Mouse (Mus musculus) layer of hippocampus, postnatal 25 days (tissue): ENCODE measurements around the gene Erg. TPM values are rescaled to one million over a fixed set of nuclear protein-coding genes. Genes with fewer than 3 reads are reported as not detected.

ENCODE experiments used
- DNase-seq, 2 experiments: peaks; one replicate each; pipeline ENCODE4 v3.0.0; 2022; ENCODE audit warnings: mixed read lengths in 2 of 2, low spot score in 1 of 2; ENCODE audit errors: extremely low spot score in 1 of 2
- total RNA-seq, 2 experiments: library from RNA; stranded (reverse); gene quantifications; 2 replicates each; pipeline ENCODE4 v1.2.3; 2021

Erg gene
- total RNA-seq, 2 experiments from 2014 or later = 4.4 to 5.0 TPM

DNA sequence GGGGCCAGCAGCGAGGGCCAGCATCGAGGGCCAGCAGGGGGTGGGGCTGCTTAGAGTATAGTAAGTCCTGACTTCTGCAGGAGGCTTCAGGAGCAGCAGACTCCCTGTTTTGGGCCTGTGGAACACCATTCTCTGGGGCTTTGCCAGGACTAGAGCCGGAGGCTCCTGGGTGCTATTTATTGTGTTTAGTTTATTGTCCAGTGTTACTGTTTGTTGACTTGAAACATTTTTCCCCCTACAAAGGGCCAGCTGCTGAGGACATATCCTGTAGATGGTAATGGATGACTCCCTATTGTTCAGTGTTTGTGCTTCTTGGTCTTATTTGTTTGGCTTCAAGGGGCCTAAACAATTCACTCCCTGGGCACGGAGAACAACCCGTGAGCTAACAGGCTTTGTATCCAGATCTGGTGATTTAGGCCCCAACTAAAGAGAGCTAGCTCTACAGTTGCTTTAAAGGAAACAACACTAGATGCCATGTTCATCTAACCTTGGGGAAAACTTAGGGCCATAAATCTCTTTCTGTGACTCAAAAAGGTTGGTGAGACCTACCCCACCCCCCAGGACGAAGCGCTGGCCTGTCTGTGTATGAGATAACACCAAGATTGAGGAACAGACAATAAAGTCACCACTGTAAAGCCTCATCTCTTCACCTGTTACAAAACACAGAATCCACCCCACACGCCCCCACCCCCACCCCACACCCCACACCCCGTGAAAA is 137.6 kb downstream of the Erg start:
- DNase-seq = no peak

DNA sequence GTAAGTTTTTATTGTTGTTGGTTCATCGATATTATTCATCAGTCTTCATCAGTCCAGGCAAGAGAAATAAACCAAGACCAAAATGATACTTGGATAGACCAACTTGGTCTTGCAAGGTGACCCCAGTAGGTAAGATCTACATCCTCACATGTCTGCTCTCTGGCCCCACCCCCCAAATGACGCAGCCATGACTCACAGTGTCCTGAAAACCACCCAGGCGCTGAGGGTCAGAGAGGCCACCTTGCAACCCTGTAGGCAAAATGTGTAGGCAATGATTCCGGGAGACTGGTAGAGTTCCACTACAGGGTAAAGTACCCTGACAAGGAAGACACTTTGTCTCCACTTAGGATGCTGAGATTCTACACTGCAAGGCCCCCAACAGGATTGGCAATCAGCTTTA is 138.5 kb downstream of the Erg start:
- no peak for DNase-seq

DNA sequence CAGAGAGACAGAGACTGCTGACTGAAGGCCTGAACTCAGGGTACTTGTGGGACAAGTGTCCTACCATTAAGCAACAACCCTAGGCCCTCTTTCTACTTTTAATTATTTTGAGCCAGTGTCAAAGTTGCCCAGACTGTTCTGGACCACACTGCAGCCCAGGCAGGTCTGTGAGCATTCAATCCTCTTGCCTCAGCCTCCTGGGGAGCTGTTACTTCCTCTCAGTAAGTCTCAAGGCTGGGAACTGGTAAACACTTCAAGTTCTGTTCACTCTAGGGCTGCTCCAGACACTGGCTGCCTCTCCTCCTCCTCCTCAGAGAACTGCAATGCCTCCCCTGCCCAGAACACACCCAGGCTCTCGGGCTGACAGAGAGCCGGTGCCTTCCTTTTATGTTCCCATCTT is 140.0 kb downstream of the Erg start:
- DNase-seq = no peak

DNA sequence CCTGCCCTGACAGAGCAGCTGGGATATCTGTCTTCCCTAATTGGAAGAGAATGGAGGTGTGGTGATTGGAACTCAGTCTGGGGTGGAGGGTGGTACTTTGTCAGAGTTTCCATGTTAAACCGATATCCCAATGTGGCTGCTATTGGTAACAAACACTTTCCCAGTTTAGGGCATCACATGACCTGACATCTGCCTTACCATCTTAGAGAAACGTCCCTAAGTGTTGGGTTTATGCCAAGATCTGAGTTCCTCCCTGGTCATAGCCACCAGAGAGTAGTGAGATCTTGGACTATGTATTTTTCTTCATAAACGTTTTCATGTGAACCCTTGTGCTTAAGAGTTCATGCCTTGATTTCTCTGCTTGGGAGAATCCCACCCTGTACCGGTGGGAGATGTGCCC is 144.4 kb downstream of the Erg start:
- no peak for DNase-seq

DNA sequence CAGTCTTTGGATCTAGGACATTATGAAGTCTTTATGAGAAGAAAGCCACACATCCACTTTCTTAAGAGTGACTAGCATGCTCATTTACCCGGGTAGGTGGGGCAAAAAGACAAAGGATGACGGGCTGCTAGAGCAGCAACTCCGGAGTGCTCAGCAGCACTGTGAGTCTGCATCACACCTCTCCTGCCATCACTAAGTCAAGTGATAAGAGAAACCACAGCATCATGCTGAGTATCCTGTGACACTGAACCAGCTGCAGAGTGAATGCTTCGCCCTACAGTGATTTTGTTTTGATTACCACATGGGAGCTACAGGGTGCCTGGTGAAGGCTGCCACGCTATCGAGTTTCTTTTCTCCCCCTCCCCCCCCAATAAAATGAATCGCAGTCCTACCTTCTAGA is 145.2 kb downstream of the Erg start:
- DNase-seq = no peak

DNA sequence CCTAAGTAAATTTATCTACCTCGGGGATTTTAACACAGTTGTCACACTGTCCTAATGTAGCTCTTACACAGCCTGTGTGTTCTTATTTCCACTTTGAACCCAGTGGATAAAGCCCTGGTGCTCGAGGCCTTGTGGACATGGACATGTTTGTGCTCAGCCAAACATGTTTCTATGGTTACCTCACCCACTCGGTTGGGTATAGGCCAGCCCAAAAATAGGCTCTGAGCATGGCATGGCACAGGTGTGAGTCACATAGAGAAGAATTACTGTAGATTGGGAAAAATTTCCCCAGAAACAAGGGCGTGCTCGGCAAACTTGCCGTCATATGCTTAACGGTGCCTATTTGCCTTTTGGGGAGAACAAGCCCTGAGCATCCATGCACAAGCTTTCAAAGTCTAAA is 146.1 kb downstream of the Erg start:
- no peak for DNase-seq

DNA sequence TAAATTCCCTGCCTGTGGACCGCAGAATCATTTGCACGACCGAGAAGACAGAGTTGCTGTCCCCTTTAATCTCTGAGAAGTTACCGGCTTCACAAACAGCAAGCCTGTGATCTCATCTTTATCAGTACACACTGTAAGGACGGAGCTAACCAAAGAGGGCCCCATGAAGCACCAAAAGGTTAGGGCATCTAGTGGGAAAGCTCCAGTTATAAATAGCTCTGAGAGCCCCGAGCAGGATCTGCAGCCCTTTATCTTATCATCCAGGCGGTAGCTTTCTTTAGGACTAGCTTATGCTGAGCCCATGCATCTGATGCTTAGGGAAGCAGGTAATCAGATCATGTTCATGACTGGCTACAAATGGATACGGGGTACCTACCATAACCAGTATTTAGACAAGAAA is 146.6 kb downstream of the Erg start:
- no peak for DNase-seq

DNA sequence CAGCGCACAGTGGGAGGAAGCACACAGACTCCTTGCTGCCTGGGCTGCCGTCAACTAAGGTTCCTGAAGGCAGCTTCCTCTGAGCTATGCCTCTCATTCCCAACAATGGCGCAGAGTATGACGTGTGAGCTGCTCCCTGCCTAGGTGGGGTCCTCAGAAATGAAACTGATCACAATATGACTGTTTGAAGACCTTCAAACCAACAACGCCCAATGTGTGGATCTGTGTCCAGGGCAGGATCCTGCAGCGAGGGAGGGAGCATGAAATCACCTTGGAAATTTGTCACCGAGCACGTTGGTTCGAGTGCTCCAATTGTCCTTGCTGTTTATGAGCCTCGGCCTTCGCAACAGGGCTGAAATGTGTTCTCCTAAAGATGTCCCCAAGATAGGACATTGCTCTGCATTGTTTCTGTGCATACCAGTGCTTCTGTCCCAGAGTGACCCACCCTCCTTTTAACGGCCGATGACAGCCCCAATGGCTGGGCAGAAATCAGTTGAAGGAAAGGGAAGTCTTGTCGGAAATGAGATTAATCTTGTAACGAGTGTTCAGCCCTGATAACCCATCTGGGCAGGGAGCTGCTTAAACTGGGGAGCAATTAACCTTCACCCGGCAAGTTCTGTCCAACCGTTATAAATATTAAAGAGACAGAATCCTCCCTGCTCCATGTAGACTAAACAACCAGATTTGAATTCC is 147.4 kb downstream of the Erg start:
- no peak for DNase-seq

DNA sequence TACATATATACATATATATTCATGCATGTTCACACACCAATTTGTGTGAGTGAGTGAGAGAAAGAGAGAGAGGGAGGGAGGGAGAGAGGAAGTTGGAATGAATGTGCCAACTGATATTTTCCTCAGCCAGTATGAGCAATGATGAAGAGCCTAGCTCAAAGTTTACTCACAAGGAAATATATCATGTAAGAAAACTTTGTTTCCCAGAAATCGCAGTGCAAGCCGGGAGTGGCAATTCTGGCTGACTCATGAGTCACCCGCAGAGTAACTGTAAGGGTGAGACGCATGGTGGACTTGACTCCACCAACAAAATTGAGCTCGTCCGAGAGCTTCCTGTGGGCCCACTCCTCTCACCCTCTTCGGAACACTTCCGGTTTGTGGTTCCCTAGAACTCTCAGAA is 149.8 kb downstream of the Erg start:
- DNase-seq = no peak

DNA sequence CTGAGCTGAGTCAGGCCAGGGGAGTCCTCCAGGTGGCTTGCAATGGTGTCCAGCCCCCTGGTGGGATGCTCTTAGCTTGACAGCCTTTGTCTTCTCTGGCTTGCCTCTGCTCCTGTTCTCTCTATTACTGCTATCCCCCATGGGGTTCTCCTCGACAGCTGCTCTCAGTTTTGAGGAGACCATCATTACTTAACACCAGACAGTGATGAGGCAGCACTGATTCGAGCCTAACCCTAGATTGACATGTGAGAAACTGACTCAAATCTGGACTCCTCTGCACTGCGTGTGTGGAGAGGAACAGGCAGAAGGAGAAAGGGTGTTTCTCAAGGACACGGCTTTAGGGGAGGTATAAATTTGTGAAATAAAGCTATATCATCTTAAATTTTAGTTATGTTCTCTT is 150.3 kb downstream of the Erg start:
- no peak for DNase-seq

DNA sequence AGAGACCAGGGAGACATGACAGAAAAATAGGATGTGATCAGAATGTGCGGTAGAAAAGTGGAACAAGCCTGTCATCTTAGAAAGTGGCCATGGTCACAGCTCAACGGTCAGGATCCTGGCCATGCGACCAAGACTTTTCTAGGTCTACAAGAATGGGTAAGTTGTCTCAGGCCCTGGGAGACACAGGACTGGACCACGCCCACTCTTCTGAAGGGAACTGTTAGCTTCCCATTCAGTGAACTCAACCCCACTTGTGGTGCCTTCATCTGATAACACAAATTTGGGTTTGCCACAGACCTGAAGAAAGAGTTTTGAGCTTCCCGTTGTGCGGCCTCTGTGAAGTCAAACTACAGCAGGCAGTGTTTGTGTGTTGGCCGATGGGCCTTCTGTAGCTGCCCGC is 152.0 kb downstream of the Erg start:
- no peak for DNase-seq

DNA sequence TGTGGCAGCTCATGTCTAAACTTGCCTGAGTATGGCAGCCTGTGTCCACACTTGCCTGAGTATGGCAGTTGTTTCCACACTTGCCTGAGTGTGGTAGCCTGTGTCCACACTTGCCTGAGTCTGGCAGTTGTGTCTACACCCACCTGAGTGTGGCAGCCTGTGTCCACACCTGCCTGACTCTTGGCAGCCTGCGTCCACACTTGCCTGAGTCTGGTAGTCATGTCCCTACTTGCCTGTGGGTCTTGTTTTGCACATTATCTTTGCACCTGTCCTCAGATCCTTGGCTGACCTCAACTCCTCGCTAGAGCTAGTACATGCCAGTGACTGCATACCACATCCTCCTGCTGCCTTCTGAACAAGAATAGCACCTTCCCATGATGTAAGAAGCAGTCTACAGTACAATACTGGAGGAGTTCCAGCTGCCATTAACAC is 153.8 kb downstream of the Erg start:
- no peak for DNase-seq

DNA sequence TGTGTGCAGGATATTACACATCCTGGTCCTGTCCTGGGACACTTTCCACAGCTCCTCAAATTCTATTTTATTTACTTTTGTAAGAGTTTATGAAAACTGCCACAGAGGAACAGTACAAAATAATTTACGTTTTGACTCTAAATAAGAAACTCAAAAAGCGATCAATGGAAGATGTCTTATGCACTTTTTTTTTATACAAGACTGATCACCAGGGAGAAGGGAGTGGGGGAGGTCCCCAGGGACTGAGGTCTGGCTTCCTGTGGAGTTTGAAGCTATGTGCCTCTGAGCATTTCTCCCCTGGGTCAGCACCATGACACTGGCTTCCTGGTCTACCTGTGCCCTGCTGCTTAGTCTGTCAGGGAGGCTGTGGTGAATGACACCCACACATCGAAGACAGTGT is 156.5 kb downstream of the Erg start:
- no peak for DNase-seq

DNA sequence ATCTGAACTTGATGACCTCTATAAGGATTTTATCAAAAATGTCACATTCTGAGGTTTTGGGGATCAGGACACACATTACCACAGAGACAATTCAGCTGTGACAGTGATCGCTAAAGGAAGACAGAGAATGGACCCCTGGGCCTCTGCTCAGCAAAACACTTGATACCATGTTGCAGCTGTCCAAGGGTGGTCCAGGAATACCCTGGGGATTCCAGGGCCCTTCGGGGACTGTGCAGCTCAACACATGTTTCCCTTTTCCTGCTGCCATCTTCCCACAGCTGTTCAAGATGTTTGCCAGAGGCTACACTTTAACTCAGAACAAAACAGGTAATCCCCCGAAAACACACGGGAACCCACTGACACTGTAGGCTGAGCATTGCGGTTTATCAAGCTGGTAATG is 158.2 kb downstream of the Erg start:
- DNase-seq = no peak

DNA sequence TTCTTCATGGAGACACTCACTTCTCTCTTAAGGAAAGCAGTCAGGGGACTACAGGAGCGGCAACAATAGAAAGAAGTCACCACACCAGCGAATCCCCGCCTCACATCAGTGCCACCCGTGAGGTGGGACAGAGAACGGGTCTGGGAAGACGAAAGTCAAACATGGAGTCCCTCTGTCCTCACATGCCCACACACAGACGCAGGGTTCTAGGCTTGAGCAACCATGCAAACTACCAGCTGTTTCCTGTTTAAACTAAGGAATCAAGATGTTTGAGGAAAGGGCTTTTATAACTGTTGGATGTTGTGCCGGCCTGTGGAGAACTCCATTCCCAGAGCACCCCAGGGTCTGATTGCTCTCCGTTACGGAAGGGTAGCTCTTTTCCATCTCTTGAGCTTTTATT is 158.9 kb downstream of the Erg start:
- DNase-seq = no peak

DNA sequence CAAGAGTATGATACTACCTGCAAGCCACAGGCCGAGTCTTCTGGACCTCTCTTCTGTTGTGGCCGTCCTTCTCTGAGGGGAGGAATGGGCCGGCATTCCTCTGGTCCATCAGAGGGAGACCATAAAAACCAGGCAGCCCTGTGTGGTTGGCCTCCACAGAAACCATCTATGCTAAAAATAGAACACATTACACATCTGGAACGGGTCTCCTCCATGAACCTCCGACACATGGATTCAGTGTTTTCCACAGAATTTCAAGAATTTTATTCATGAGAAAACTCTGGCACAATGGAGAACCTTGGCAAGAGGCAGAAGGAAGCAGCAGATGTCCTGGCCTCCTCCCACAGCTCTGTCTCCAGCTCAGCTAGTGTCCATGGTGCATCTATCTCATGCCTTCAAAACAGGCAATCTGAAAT is 163.7 kb downstream of the Erg start:
- no peak for DNase-seq

DNA sequence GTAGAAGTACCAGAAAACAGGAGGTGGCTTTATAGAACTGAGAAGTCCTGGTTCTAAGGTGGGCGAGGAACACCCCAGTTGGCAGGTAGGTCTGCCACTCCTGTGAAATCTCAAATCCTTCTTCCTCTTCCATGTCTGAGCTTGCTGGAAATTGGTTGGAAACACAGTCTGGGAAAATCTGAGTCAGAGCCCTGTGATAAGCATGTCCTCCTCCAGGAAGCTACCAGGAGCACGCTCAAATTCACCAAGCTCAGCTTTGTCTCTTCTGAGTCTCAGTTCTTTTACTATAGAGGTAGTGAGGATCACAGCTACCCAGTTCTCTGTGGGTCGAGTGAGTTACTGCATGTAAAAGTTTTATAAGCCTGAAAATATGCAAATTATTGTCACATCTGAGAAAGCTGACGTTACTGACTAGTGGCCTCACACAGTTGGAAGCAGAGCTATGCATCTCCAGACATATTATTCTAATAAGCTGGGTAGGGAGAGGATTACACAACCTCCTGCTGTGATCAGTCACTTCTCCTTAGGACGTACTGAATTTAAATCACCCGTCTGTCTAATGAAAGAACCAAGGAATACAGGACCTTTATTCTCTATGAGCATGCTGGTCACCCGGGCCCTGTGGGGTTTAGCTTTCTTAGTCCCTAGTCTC is 165.0 kb downstream of the Erg start:
- no peak for DNase-seq

DNA sequence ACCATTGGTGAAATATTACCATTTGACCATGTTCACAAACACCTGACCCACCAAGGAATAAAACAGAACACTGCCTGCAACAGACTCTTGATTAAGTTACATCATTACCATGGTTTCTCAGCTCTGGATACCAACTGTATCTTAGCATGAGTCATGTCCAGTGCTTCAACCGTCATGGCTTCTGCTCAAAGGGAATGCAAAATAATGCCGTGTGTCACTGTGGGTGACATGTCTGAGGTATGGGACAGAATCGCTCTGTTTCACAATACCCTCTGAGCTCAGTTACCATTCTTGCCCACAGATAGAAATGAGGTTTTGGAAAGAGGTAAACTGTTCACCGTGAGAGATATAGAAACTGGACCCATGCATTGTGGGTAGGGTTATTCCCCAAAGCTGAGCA is 170.5 kb downstream of the Erg start:
- no peak for DNase-seq

DNA sequence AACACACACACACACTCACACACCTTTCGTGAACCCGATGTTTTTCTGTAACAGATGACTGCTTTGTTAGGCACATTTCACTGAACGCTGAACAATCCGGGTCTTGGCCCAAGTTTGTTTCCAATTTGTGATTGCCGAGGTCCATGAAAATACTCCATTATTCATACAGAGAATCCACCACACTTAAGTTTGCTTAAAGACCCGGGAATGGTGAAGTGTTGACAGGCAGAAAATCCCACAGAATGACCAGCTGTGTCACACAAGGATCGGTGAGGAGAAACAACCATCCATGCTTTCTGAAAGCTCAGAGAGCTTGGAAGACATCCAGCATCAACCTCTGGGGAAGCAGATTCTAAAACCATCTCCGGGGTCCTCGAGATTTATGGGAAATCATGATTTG is 171.0 kb downstream of the Erg start:
- DNase-seq = no peak

DNA sequence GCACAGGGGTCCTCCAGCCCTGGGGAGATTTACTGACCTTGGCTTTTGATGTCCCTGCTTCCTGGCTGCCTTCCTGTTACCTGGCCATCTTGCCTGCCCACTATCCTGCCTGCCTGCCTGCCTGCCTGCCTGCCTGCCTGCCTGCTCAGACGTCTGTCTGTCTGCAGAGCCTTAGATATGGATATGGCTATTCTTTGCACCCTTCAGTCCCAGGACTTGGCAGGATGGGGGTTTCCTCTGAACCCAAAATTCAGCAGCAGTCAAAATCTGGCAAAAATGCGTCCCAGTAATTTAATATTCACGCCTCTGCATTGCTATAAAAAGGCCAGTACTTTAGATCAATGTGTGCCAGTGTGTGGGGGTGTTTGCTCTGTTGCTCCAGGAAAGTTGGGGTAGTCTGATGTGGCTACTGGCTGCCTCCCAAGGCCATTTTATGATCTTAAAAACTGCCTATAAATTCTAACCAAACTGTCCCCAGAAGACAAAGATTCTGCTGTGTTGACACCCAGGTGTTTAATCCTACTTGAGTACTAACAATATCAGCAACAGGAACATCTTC is 172.9 kb downstream of the Erg start:
- DNase-seq = no peak

DNA sequence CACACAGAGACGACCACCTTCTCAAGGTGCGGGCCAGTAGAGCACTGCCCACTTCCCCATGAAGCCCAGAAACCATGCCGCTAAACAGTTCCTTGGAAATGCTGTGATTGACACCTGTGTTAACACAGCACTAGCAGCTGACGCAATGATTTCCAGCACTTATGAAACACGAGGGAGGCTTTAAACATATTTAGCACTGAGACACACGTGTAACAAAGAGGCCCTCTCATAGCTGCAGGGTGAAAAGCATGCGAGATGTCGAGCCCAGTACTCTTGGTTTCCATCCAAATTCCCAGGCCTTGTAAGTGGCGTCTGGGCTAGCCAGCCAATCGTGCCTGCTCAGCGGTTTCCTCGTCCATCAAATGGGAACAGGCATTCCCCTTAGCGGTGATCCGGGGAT is 178.3 kb downstream of the Erg start:
- no peak for DNase-seq

DNA sequence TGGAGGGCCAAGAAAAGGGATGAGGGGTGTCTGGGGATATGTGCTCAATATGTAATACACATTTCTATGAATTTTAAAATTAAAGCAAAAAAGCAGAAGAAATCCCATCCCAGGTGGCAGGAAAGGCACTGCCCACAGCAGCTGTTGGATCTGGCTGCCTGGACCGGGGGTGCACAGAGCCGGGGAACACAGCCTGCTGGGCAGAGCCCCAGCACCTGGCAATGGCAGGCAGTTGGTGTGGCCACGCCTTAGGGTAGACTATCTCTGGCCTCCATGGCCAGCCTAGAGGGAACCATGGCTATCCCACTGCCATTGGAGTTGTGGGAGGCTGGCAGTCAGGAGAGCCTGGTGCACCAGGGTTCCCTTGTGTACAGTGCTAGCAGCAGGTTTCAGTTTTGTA is 180.9 kb downstream of the Erg start:
- DNase-seq = no peak
